Mouse (Mus musculus) embryonic facial prominence, embryonic 15.5 days (tissue): Measurements from ENCODE around the gene Clip3. TPM values are rescaled to one million over a fixed set of nuclear protein-coding genes. Genes with fewer than 3 reads are reported as not detected.

Source experiments
- ATAC-seq: fragments of 200-750 bp; cut with Nextera tagmentation; 2 replicates; pipeline ENCODE4 v1.8.0; 2017; ENCODE audit warnings: low read depth, moderate TSS enrichment; ENCODE audit not compliant: insufficient number of reproducible peaks, low FRiP score, low TSS enrichment
- H3K27ac ChIP-seq: fragments of 300-500 bp; sonication (generic); replicated peaks from 2 replicates; pipeline ENCODE4 v1.5.1; 2015; ENCODE audit warnings: mild to moderate bottlenecking, inconsistent platforms
- H3K27me3 ChIP-seq: fragments of 300-500 bp; sonication (generic); 2 replicates; pipeline ENCODE4 v1.6.1; 2015; ENCODE audit warnings: inconsistent platforms
- H3K36me3 ChIP-seq: fragments of 300-500 bp; sonication (generic); 2 replicates; pipeline ENCODE4 v1.6.1; 2015; ENCODE audit warnings: mild to moderate bottlenecking, inconsistent platforms
- H3K4me1 ChIP-seq: fragments of 300-500 bp; sonication (generic); 2 replicates; pipeline ENCODE4 v1.6.1; 2015; ENCODE audit warnings: inconsistent platforms
- H3K4me2 ChIP-seq: fragments of 300-500 bp; sonication (generic); replicated peaks from 2 replicates; pipeline ENCODE4 v1.6.1; 2015; ENCODE audit warnings: mild to moderate bottlenecking, inconsistent platforms
- H3K4me3 ChIP-seq: fragments of 300-500 bp; sonication (generic); replicated peaks from 2 replicates; pipeline ENCODE4 v1.5.1; 2015; ENCODE audit warnings: mild to moderate bottlenecking, inconsistent platforms
- H3K9ac ChIP-seq: fragments of 300-500 bp; sonication (generic); 2 replicates; pipeline ENCODE4 v1.6.1; 2015; ENCODE audit warnings: inconsistent platforms
- H3K9me3 ChIP-seq: fragments of 300-500 bp; sonication (generic); replicated peaks from 2 replicates; pipeline ENCODE4 v1.6.1; 2016; ENCODE audit warnings: inconsistent platforms
- WGBS: fragments of 180-500 bp; shearing (Covaris S2); methylation state at CpG from one replicate; pipeline ENCODE4 v1.1.7; 2015; 5-methylcytosine and 5-hydroxymethylcytosine counted together
- polyA plus RNA-seq: library from polyadenylated mRNA; unstranded; fragments of >200 nt; fragmentation: Nextera tagmentation; extraction: Ambion mirVana; gene quantifications from 2 replicates; pipeline ENCODE4 v1.2.1, GENCODE M21; 2015

Gene Clip3
- polyA plus RNA-seq, 1 experiment from 2014 or later, result 47.3 TPM

GRCm38 (mm10) chr7:30353279-30353822 lies 61.8 kb downstream of the Clip3 start:
- no peak overlapping the region for H3K4me3 ChIP-seq
- 6% methylated on average over 6 of the region's 6 CpGs for WGBS
- H3K36me3 ChIP-seq, result peaks cover 9% of the 10 kb centered on the region; the same call in 1 of the 2 replicates
- no peaks in the 10 kb centered on the region for H3K9me3 ChIP-seq
- no peak for ATAC-seq
- no peak overlapping the region for H3K4me2 ChIP-seq
- no peak overlapping the region for H3K27ac ChIP-seq
- H3K9ac ChIP-seq, result no peak overlapping the region
- H3K4me1 ChIP-seq, result no peaks in the 10 kb centered on the region
- peaks cover 12% of the 10 kb centered on the region for H3K27me3 ChIP-seq

DNA sequence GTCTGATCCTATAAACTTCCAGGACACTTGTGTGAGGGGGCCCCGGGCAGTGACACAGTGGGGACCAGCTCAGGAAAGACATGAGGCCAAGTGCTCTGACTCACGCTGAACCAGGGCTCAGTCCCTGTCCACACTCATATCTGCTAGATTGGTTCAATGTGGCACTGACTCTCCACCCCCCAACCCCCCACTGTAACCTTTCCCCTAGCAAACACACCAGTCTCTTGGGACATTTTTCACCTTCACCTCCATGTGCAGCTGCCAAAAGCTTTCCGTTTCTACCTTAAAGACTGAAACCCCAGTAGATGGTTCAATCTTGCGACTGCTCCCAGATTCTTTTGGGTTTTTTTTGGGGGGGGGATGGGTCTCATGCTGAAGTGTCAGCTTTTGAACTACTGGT lies 62.5 kb downstream of the Clip3 start:
- no peak for ATAC-seq

More for the DNA sequence above, 62.5 kb downstream of the Clip3 start:
- H3K27me3 ChIP-seq, result peaks cover 5% of the 10 kb centered on the region
- H3K27ac ChIP-seq, result no peak overlapping the region
- H3K9me3 ChIP-seq, result no peaks in the 10 kb centered on the region
- no peak overlapping the region for H3K9ac ChIP-seq
- no peaks in the 10 kb centered on the region for H3K4me1 ChIP-seq
- 70% methylated on average over 4 of the region's 4 CpGs for WGBS
- no peak overlapping the region for H3K4me3 ChIP-seq
- no peak overlapping the region for H3K4me2 ChIP-seq
- peaks cover 9% of the 10 kb centered on the region; the same call in 1 of the 2 replicates for H3K36me3 ChIP-seq

Other genes with a start within 250 kb of the Clip3 start
- 5.3 and 6.7 TPM in 2 replicates for gene Zfp14, start 240.3 kb upstream of the Clip3 start, polyA plus RNA-seq
- gene Zfp82, start 218.8 kb upstream of the Clip3 start, polyA plus RNA-seq, result 7.9 and 8.3 TPM in 2 replicates
- 0.73 and 1.9 TPM in 2 replicates for gene Gm26920, start 201.3 kb upstream of the Clip3 start, polyA plus RNA-seq
- gene Zfp566, start 201.2 kb upstream of the Clip3 start, polyA plus RNA-seq, result 9.4 and 10.6 TPM in 2 replicates
- 120 and 122 TPM in 2 replicates for gene Zfp260, start 197.0 kb upstream of the Clip3 start, polyA plus RNA-seq
- 14.6 and 15.4 TPM in 2 replicates for gene Zfp382, start 169.8 kb upstream of the Clip3 start, polyA plus RNA-seq
- gene Zfp146, start 122.0 kb upstream of the Clip3 start, polyA plus RNA-seq, result 13.6 and 17.7 TPM in 2 replicates
- gene Cox7a1, start 107.6 kb upstream of the Clip3 start, polyA plus RNA-seq, result 6.4 and 6.5 TPM in 2 replicates
- gene Capns1, start 92.9 kb upstream of the Clip3 start, polyA plus RNA-seq, result 111 and 113 TPM in 2 replicates
- 155 and 160 TPM in 2 replicates for gene Polr2i, start 59.8 kb upstream of the Clip3 start, polyA plus RNA-seq
- 172 and 177 TPM in 2 replicates for gene Tbcb, start 59.5 kb upstream of the Clip3 start, polyA plus RNA-seq
- gene Ovol3, start 56.0 kb upstream of the Clip3 start, polyA plus RNA-seq, result 0.31 and 0.39 TPM in 2 replicates
- gene Thap8, start 11.6 kb upstream of the Clip3 start, polyA plus RNA-seq, result 0.34 and 0.49 TPM in 2 replicates
- 6.7 and 8.6 TPM in 2 replicates for gene Wdr62, start 11.3 kb upstream of the Clip3 start, polyA plus RNA-seq
- 84.9 and 92.8 TPM in 2 replicates for gene Alkbh6, start 17.0 kb downstream of the Clip3 start, polyA plus RNA-seq
- 30.5 and 36.9 TPM in 2 replicates for gene Syne4, start 23.1 kb downstream of the Clip3 start, polyA plus RNA-seq
- gene E130208F15Rik, start 30.0 kb downstream of the Clip3 start, polyA plus RNA-seq, result 0.60 and 1.9 TPM in 2 replicates
- gene Sdhaf1, start 32.2 kb downstream of the Clip3 start, polyA plus RNA-seq, result 17.9 and 18.8 TPM in 2 replicates
- 5.7 and 6.6 TPM in 2 replicates for gene Lrfn3, start 71.0 kb downstream of the Clip3 start, polyA plus RNA-seq
- gene Tyrobp, start 122.0 kb downstream of the Clip3 start, polyA plus RNA-seq, result 95.4 and 103 TPM in 2 replicates
- gene Hcst, start 128.1 kb downstream of the Clip3 start, polyA plus RNA-seq, result 2.2 and 2.4 TPM in 2 replicates
- 1.7 and 1.8 TPM in 2 replicates for gene Nfkbid, start 130.0 kb downstream of the Clip3 start, polyA plus RNA-seq
- 52.0 and 61.3 TPM in 2 replicates for gene Aplp1, start 153.8 kb downstream of the Clip3 start, polyA plus RNA-seq
- gene Kirrel2, start 166.0 kb downstream of the Clip3 start, polyA plus RNA-seq, result 1.1 and 1.3 TPM in 2 replicates
- gene Nphs1, start 166.6 kb downstream of the Clip3 start, polyA plus RNA-seq, result 0.17 TPM in 2 replicates
- not detected in 2 replicates for gene Prodh2, start 201.9 kb downstream of the Clip3 start, polyA plus RNA-seq
- gene Arhgap33, start 243.3 kb downstream of the Clip3 start, polyA plus RNA-seq, result 12.2 and 16.2 TPM in 2 replicates